Mouse (Mus musculus) hindbrain, embryonic 14.5 days (tissue): ENCODE data around the gene Lrsam1. TPM values are rescaled to one million over a fixed set of nuclear protein-coding genes. Genes with fewer than 3 reads are reported as not detected.

Source experiments
- ATAC-seq: fragments of 200-750 bp; cut with Nextera tagmentation; 2 replicates; pipeline ENCODE4 v1.8.0; 2017; ENCODE audit warnings: moderate number of reproducible peaks, mild to moderate bottlenecking, moderate TSS enrichment, moderate library complexity; ENCODE audit not compliant: low FRiP score
- DNase-seq: peaks from one replicate; pipeline ENCODE4 v3.0.0-alpha.2; 2015; ENCODE audit warnings: low spot score
- H3K27ac ChIP-seq: fragments of 300-500 bp; sonication (generic); 2 replicates; pipeline ENCODE4 v1.5.1; 2014; ENCODE audit warnings: mild to moderate bottlenecking, moderate library complexity
- H3K27me3 ChIP-seq: fragments of 300-500 bp; sonication (generic); 2 replicates; pipeline ENCODE4 v1.6.1; 2014; ENCODE audit warnings: mild to moderate bottlenecking, low read length, mixed read lengths; ENCODE audit not compliant: control insufficient read depth, insufficient read depth
- H3K36me3 ChIP-seq: fragments of 300-500 bp; sonication (generic); replicated peaks from 2 replicates; pipeline ENCODE4 v1.6.1; 2014; ENCODE audit not compliant: control insufficient read depth, insufficient read depth
- H3K4me1 ChIP-seq: fragments of 300-500 bp; sonication (generic); replicated peaks from 2 replicates; pipeline ENCODE4 v1.6.1; 2014; ENCODE audit warnings: antibody characterized with exemption, low read length, mixed read lengths; ENCODE audit not compliant: control insufficient read depth, insufficient read depth
- H3K4me2 ChIP-seq: fragments of 300-500 bp; sonication (generic); replicated peaks from 2 replicates; pipeline ENCODE4 v1.6.1; 2014; ENCODE audit warnings: mild to moderate bottlenecking, moderate library complexity
- H3K4me3 ChIP-seq: fragments of 300-500 bp; sonication (generic); replicated peaks from 2 replicates; pipeline ENCODE4 v1.5.1; 2014; ENCODE audit warnings: mild to moderate bottlenecking, low read length
- H3K9ac ChIP-seq: fragments of 300-500 bp; sonication (generic); 2 replicates; pipeline ENCODE4 v1.6.1; 2014
- H3K9me3 ChIP-seq: fragments of 300-500 bp; sonication (generic); 2 replicates; pipeline ENCODE4 v1.6.1; 2016; ENCODE audit warnings: low read length; ENCODE audit not compliant: control insufficient read depth
- WGBS: fragments of 180-500 bp; shearing (Covaris S2); extraction: QIAGEN DNeasy Blood & Tissue Kit; methylation state at CpG from one replicate; pipeline ENCODE4 v1.1.7; 2014; 5-methylcytosine and 5-hydroxymethylcytosine counted together
- polyA plus RNA-seq: library from polyadenylated mRNA; unstranded; fragments of >200 nt; fragmentation: Nextera tagmentation; extraction: Ambion mirVana; gene quantifications from 2 replicates; pipeline ENCODE4 v1.2.1, GENCODE M21; 2014

The Lrsam1 gene
- polyA plus RNA-seq, 1 experiment from 2014 or later: 20.2 TPM

- no peak for ATAC-seq
- Histone ChIP-seq H3K27ac (peak overlapping the region; percentile 36; the same call in 1 of the 2 replicates), H3K36me3 (no peaks in the 10 kb centered on the region), H3K27me3 (no peaks in the 10 kb centered on the region), H3K4me1 (peaks cover 51% of the 10 kb centered on the region), H3K9ac (0 out of 2 replicates have a peak overlapping the region, but pooled peaks have one; percentile 2), H3K9me3 (no peaks in the 10 kb centered on the region), H3K4me3 (no peak overlapping the region), H3K4me2 (no peak overlapping the region)
- no peak for DNase-seq
- WGBS: 45% methylated on average over 3 of the region's 3 CpGs
Measured at GRCm38 (mm10) chr2:32881723-32882122, 79.7 kb downstream of the Lrsam1 start.

GRCm38 (mm10) chr2:32881054-32881453 is 80.4 kb downstream of the Lrsam1 start:
- H3K27ac ChIP-seq: peak overlapping the region; percentile 36
- WGBS: 21% methylated on average over 6 of the region's 6 CpGs
- DNase-seq: no peak
- no peak for ATAC-seq
- no peaks in the 10 kb centered on the region for H3K36me3 ChIP-seq
- H3K4me2 ChIP-seq: no peak overlapping the region; the same call in 1 of the 2 replicates
- H3K4me3 ChIP-seq: no peak overlapping the region
- H3K9ac ChIP-seq: peak overlapping the region; percentile 2; the same call in 1 of the 2 replicates
- no peaks in the 10 kb centered on the region for H3K9me3 ChIP-seq
- H3K27me3 ChIP-seq: no peaks in the 10 kb centered on the region
- peaks cover 51% of the 10 kb centered on the region for H3K4me1 ChIP-seq

- Histone ChIP-seq H3K4me1 (peaks cover 58% of the 10 kb centered on the region), H3K9ac (0 out of 2 replicates have a peak overlapping the region, but pooled peaks have one; percentile 6), H3K4me3 (no peak overlapping the region), H3K27ac (no peak overlapping the region), H3K4me2 (peak overlapping the region; percentile 97; the same call in 1 of the 2 replicates), H3K36me3 (no peaks in the 10 kb centered on the region), H3K27me3 (no peaks in the 10 kb centered on the region), H3K9me3 (no peaks in the 10 kb centered on the region)
- DNase-seq: no peak
- no peak for ATAC-seq
- 90% methylated on average over 5 of the region's 5 CpGs for WGBS
Measured at GRCm38 (mm10) chr2:32879593-32879992, 81.8 kb downstream of the Lrsam1 start.

- peak overlapping the region; percentile 96 for H3K9ac ChIP-seq
- no peak for ATAC-seq
- H3K4me3 ChIP-seq: peak overlapping the region; percentile 94
- H3K36me3 ChIP-seq: no peaks in the 10 kb centered on the region
- no peaks in the 10 kb centered on the region for H3K27me3 ChIP-seq
- peak overlapping the region; percentile 97 for H3K4me2 ChIP-seq
- H3K9me3 ChIP-seq: no peaks in the 10 kb centered on the region
- 71% methylated on average over 3 of the region's 3 CpGs for WGBS
- peaks cover 64% of the 10 kb centered on the region for H3K4me1 ChIP-seq
- no peak overlapping the region for H3K27ac ChIP-seq
- DNase-seq: no peak
Measured at GRCm38 (mm10) chr2:32878396-32878795, 83.0 kb downstream of the Lrsam1 start.

GRCm38 (mm10) chr2:32877761-32878393 is 83.5 kb downstream of the Lrsam1 start:
- DNase-seq: no peak
- Histone ChIP-seq H3K4me1 (peaks cover 64% of the 10 kb centered on the region), H3K27me3 (no peaks in the 10 kb centered on the region), H3K9ac (peak overlapping the region; percentile 96), H3K36me3 (no peaks in the 10 kb centered on the region), H3K27ac (peak overlapping the region; percentile 97; the same call in 1 of the 2 replicates), H3K4me3 (peak overlapping the region; percentile 94), H3K9me3 (no peaks in the 10 kb centered on the region), H3K4me2 (peak overlapping the region; percentile 97)
- ATAC-seq: no peak
- WGBS: 63% methylated on average over 6 of the region's 6 CpGs

GRCm38 (mm10) chr2:32877303-32877702 is 84.1 kb downstream of the Lrsam1 start:
- Histone ChIP-seq H3K9me3 (no peaks in the 10 kb centered on the region), H3K36me3 (no peaks in the 10 kb centered on the region), H3K4me3 (peak overlapping the region; percentile 94), H3K9ac (peak overlapping the region; percentile 96), H3K27ac (peak overlapping the region; percentile 97; the same call in 1 of the 2 replicates), H3K4me1 (peaks cover 64% of the 10 kb centered on the region), H3K27me3 (no peaks in the 10 kb centered on the region), H3K4me2 (peak overlapping the region; percentile 97)
- 22% methylated on average over 5 of the region's 5 CpGs for WGBS
- no peak for ATAC-seq
- no peak for DNase-seq

DNA sequence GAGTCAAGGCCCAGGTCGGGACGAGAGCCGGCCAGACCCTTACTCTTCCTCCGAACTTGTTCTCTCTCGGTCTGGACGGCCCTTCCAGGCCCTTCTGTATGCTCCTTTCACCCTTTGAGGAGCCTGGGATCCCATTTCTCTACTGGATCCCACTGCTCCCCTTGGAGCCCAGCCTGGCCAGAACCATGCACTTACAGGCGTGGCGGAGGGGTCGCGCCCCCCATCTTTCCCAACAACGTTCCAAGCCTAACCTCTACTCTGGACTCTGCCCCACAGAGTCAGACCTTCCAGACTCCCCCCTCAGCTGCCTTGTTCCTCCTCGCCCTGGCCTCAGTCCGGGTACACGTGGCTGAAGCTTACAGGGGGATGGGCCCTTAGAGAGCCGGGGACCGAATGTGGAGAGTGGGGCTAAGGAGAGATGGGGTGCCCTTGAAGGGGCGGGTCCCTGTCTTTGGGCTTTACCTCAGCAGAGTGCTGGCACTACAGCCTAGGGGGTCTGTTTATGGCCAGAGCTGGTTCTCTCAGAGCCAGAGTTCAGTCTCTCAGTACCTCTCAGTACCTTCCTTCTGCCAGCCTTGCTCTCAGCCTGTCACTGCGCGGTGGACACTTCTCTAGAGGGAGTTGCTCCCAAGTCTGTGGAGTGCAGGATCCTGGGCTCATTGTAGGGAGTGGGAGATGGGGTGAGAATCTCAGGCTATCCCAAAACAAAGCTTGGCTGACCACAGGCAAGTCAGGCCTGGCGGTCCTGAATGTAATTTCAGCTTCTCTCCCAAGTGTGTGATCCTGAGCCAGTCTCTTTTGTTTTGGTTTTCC is 84.7 kb downstream of the Lrsam1 start:
- H3K4me2 ChIP-seq: peak overlapping the region; percentile 97
- 1% methylated on average over 20 of the region's 20 CpGs for WGBS
- H3K9me3 ChIP-seq: no peaks in the 10 kb centered on the region
- no peak for DNase-seq
- H3K27me3 ChIP-seq: no peaks in the 10 kb centered on the region
- H3K9ac ChIP-seq: peak overlapping the region; percentile 96
- H3K4me1 ChIP-seq: peaks cover 61% of the 10 kb centered on the region
- H3K36me3 ChIP-seq: no peaks in the 10 kb centered on the region
- ATAC-seq: peak; percentile 18
- H3K27ac ChIP-seq: peak overlapping the region; percentile 97
- H3K4me3 ChIP-seq: peak overlapping the region; percentile 94

DNA sequence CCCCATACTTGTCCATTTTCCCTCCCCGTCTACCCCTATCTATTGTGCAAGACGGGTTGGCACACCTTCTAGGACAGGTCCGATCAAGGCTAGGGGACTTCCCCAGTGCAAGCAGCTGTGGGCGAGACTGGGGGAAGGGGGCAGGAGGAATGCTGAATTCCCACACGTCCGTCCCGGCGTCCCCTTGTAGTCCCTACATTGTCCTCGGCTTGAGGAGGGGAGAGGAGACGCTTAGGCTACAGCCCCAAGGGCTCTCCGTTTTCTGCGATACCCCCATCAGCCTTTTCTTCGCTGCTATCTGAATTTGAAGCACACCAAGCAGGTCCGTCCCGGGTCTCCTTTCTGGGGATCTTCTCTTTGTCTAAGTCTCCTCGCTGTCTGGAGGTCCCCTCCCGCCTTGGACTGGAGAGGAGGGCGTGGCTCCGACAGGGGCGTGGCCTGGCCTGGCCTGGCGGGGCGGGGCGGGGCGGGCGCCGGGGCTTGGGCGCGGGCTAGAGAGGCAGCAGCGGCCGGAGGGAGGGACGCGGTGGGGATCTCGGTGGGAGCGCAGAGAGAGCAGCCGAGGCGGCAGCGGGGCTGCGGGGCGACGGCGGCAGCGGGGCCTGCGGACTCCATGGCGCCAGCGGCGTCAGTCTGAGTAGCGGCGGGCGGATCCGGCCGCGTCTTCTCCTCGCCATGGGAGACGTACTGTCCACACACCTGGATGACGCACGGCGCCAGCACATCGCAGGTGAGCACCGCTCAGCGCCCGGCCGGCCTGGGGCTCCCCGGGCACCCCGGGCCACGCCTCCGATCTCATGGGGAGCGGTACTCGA is 85.5 kb downstream of the Lrsam1 start, which contains the start of gene Fam129b:
Gene Fam129b, plus strand, starts transcription at position 440 of the 815 bp plus-strand sequence.
- H3K4me1 ChIP-seq: peaks cover 53% of the 10 kb centered on the region
- DNase-seq: peak; percentile 81
- no peaks in the 10 kb centered on the region for H3K36me3 ChIP-seq
- under 1% methylated on average over 56 of the region's 68 CpGs for WGBS
- ATAC-seq: peak; percentile 89
- no peaks in the 10 kb centered on the region for H3K9me3 ChIP-seq
- peak within 1 kb of the TSS; percentile 96 for H3K9ac ChIP-seq
- peak within 1 kb of the TSS; percentile 94 for H3K4me3 ChIP-seq
- peak within 1 kb of the TSS; percentile 97 for H3K27ac ChIP-seq
- peak within 1 kb of the TSS; percentile 97 for H3K4me2 ChIP-seq
- no peaks in the 10 kb centered on the region for H3K27me3 ChIP-seq
